Mouse (Mus musculus) adrenal gland, adult 10 weeks (tissue): Measurements from ENCODE around the gene Igfn1. TPM values are rescaled to one million over a fixed set of nuclear protein-coding genes. Genes with fewer than 3 reads are reported as not detected.

Experiments
- polyA plus RNA-seq: library from polyadenylated mRNA; stranded (reverse); fragments of 350-450 nt; fragmentation: Illumina TruSeq; extraction: RNeasy Lipid Tissue Mini Kit (QIAGEN cat#74804); gene quantifications from one replicate; pipeline ENCODE4 v1.2.3, GENCODE M21; 2014; ENCODE audit warnings: low read depth, low replicate concordance

Igfn1 gene
- polyA plus RNA-seq = 0.23 TPM

GRCm38 (mm10) chr1:136006292-136006748, at the start of gene Igfn1:
Gene Igfn1 (minus strand): TSS chr1:136006342.

GRCm38 (mm10) chr1:136052547-136052946, 46.4 kb upstream of the Igfn1 start, which contains the start of gene Cacna1s:
Gene Cacna1s (plus strand): TSS chr1:136052750.

DNA sequence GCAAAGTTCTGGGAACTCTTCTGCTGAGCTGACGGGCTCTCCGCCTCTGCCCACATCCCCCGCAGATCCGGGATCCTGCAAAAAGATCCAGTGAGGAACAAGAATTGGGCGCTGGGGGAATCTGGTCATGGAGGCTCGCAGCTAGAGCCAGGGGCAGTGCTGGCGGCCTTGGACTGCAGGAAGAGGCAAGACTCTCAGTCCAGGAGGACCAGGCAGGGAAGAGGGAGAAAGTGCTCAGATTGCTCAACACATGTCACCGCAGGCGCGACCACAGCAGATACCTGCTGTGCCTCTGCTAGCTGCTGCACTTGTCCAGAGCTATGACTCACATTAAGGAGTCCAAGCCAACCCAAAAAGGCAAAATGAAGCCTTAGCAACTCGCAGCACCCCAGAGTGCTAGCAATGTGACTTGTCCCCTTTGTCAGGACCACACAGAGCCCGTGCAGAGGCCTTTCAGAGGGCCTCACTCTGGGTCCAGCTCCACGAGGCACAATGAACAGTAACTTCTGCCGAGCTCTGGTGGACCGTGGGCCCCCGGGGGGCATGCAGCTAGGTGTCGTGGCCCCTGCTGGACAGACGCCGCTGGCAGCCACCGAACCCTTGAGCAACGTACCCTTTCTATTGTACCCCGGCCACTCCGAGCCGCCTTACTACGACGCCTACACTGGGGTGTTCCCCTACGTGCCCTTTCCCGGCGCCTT, 44.3 kb upstream of the Igfn1 start, which contains the start of gene Ascl5:
TSS of gene Ascl5 (plus strand) at position 493 of the 701 bp plus-strand sequence.

DNA sequence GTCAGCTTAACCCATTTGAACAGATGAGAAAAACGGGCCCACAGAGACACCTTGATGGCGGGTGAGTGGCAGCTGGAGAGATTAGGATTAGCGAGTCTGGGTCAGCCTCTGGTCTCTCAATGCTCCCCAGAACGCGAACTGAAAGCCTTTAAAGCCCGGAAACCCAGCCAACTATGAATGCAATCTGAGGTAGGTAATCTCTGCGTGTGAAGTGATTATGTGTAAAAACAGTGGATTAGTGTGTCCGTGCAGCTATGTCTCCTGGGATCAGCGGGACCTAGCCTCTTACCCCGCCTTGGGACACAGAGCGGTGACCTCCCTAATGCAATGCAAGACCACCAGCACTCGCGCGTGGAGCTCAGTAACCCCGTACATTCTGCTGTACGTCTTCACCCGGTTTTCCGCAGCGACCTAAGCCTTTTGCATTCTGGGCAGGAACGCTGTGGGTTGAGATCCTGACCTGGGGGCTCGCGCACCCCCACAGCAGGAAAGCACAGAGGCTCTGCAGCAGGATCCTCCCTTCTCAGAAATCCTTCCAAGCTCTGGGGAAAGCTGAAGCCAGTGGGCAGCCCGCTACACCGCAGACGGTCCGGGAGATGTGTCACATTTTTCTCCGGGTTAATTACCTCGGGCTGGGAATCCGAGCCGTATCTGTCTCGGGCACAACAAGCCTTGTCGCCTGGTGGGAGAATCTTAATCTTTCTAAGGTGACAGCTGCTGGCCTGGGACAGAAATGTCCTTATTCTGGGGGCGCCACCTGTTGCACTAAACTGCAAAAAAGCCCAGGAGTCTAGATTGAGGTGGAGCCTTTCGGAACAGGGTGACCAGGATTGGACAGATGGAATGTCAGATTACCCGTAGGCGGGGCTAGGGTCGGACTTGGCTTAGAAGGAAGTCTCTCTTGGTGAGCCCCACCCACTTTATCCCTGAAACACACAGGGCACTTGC, 1.3 kb upstream of the Igfn1 start, which contains the start of gene Tmem9:
TSS of gene Tmem9 (plus strand) at position 940 of the 948 bp plus-strand sequence.

DNA sequence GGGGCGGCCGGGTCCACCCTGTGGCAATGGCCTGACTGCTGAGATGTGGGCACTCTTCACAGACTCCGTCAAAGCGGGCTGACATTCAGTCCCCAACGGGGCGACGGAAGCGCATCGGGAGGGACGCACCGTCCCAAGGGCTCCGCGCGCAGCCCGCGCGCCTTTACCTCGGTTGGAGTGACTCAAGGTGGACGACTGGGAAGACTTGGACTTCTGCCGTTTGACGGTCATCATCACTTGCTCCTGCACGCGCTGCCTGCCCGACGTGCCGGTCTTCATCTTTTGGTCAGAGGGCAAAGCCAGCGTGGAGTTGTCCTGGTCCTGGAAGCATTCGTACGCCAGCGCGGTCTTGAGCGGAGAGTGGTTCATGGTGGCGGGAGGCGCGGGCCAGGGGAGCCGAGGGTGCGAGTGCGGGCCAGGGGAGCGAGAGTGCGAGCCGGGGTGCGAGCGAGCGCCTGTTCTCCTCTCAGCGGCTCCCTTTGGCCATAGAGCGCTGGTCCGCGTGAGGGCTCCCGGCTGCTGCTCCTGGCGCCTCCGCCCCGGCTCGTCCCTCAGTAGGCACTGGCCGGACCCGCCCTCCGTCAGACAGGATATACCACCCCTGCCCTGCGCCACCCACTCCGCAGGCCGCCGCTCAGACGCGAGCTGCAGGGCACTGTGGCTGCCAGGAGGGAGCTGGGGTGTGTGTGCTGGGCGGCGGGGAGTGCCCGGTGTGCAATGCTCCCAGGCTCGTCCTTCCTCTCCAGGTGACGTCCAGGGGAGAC, 87.3 kb downstream of the Igfn1 start, which contains the start of gene Pkp1:
TSS of gene Pkp1 (minus strand) at position 564 of the 764 bp plus-strand sequence.

Other genes starting within 250 kb of the Igfn1 start
- 2.4 TPM for gene Phlda3, start 240.2 kb downstream of the Igfn1 start, polyA plus RNA-seq
- not detected for gene Tnni1, start 226.9 kb downstream of the Igfn1 start, polyA plus RNA-seq
- gene Lad1, start 187.7 kb downstream of the Igfn1 start, polyA plus RNA-seq = not detected
- 3.4 TPM for gene Tnnt2, start 170.0 kb downstream of the Igfn1 start, polyA plus RNA-seq
- not detected for gene Pkp1, start 87.1 kb downstream of the Igfn1 start, polyA plus RNA-seq
- 5.1 TPM for gene Tmem9, start 1.8 kb upstream of the Igfn1 start, polyA plus RNA-seq
- gene Ascl5, start 44.5 kb upstream of the Igfn1 start, polyA plus RNA-seq = not detected
- 0.41 TPM for gene Cacna1s, start 46.4 kb upstream of the Igfn1 start, polyA plus RNA-seq
- gene Kif21b, start 125.0 kb upstream of the Igfn1 start, polyA plus RNA-seq = 0.23 TPM
- gene Mroh3, start 206.5 kb upstream of the Igfn1 start, polyA plus RNA-seq = not detected
- gene Inava, start 227.9 kb upstream of the Igfn1 start, polyA plus RNA-seq = not detected